Mouse (Mus musculus): ENCODE measurements at regions not wholly inside any gene's neighbourhood (a gene's known extent, or its start where the extent isn't known, plus 50 kb on each side); places are given as distances from the start of the nearest gene placed in this dataset.

GRCm38 (mm10) chr2:9185780-9186483 is 695.1 kb upstream of the 4930412O13Rik start:
- TF ChIP-seq CTCF (conservative IDR thresholded peaks at IDR 0.05; ENCODE audit: insufficient read depth, insufficient read length, low read depth, low read length) (no peak), POLR2A (IDR thresholded peaks at IDR 0.05; ENCODE audit: low read depth, low read length) (no peak)

Data from kidney, adult 2 months (tissue).